Mouse (Mus musculus) hindbrain, embryonic 11.5 days (tissue): ENCODE results near the gene Rccd1. TPM values are rescaled to one million over a fixed set of nuclear protein-coding genes. Genes with fewer than 3 reads are reported as not detected.

ENCODE experiments used
- ATAC-seq: fragments of 200-750 bp; cut with Nextera tagmentation; 2 replicates; pipeline ENCODE4 v1.8.0; 2017; ENCODE audit warnings: mild to moderate bottlenecking, moderate TSS enrichment, moderate library complexity; ENCODE audit not compliant: low FRiP score
- DNase-seq: peaks from one replicate; pipeline ENCODE4 v3.0.0-alpha.2; 2015; ENCODE audit warnings: low spot score
- H3K27ac ChIP-seq: fragments of 300-500 bp; sonication (generic); 2 replicates; pipeline ENCODE4 v1.5.1; 2014; ENCODE audit warnings: mild to moderate bottlenecking, low read depth, low read length
- H3K27me3 ChIP-seq: fragments of 300-500 bp; sonication (generic); 2 replicates; pipeline ENCODE4 v1.6.1; 2014; ENCODE audit warnings: mild to moderate bottlenecking, low read length, moderate library complexity, mixed read lengths; ENCODE audit not compliant: control insufficient read depth, insufficient read depth
- H3K36me3 ChIP-seq: fragments of 300-500 bp; sonication (generic); 2 replicates; pipeline ENCODE4 v1.6.1; 2014; ENCODE audit warnings: mild to moderate bottlenecking, low read length, moderate library complexity, mixed read lengths; ENCODE audit not compliant: control insufficient read depth, insufficient read depth
- H3K4me1 ChIP-seq: fragments of 300-500 bp; sonication (generic); replicated peaks from 2 replicates; pipeline ENCODE4 v1.6.1; 2014; ENCODE audit warnings: low read length, mixed read lengths; ENCODE audit not compliant: control insufficient read depth, insufficient read depth
- H3K4me2 ChIP-seq: fragments of 300-500 bp; sonication (generic); replicated peaks from 2 replicates; pipeline ENCODE4 v1.6.1; 2014; ENCODE audit warnings: mild to moderate bottlenecking, low read depth, low read length
- H3K4me3 ChIP-seq: fragments of 300-500 bp; sonication (generic); 2 replicates; pipeline ENCODE4 v1.5.1; 2014; ENCODE audit warnings: low read depth, low read length
- H3K9ac ChIP-seq: fragments of 300-500 bp; sonication (generic); 2 replicates; pipeline ENCODE4 v1.6.1; 2014; ENCODE audit warnings: low read depth, low read length
- H3K9me3 ChIP-seq: fragments of 300-500 bp; sonication (generic); 2 replicates; pipeline ENCODE4 v1.6.1; 2016; ENCODE audit warnings: low read length; ENCODE audit not compliant: control insufficient read depth
- WGBS: fragments of 180-500 bp; shearing (Covaris S2); extraction: QIAGEN DNeasy Blood & Tissue Kit; methylation state at CpG from one replicate; pipeline ENCODE4 v1.1.7; 2014; 5-methylcytosine and 5-hydroxymethylcytosine counted together
- polyA plus RNA-seq: library from polyadenylated mRNA; unstranded; fragments of >200 nt; fragmentation: Nextera tagmentation; extraction: Ambion mirVana; gene quantifications from 2 replicates; pipeline ENCODE4 v1.2.1, GENCODE M21; 2014

Rccd1 gene
- polyA plus RNA-seq, 1 experiment from 2014 or later: 11.7 TPM

GRCm38 (mm10) chr7:80369461-80369860 is 45.2 kb upstream of the Rccd1 start:
- Histone ChIP-seq H3K9me3 (no peaks in the 10 kb centered on the region), H3K9ac (no peak overlapping the region), H3K4me3 (no peak overlapping the region), H3K36me3 (peaks cover 7% of the 10 kb centered on the region; the same call in 1 of the 2 replicates), H3K4me2 (no peak overlapping the region), H3K27ac (no peak overlapping the region), H3K27me3 (no peaks in the 10 kb centered on the region), H3K4me1 (no peaks in the 10 kb centered on the region)
- ATAC-seq (no peak), DNase-seq (no peak)
- 72% methylated on average over 5 of the region's 5 CpGs for WGBS

- H3K4me1 ChIP-seq: no peaks in the 10 kb centered on the region
- H3K27ac ChIP-seq: no peak overlapping the region
- DNase-seq: no peak
- no peaks in the 10 kb centered on the region for H3K9me3 ChIP-seq
- ATAC-seq: no peak
- 87% methylated on average over 20 of the region's 20 CpGs for WGBS
- H3K27me3 ChIP-seq: no peaks in the 10 kb centered on the region
- H3K4me2 ChIP-seq: no peak overlapping the region
- H3K4me3 ChIP-seq: no peak overlapping the region
- peaks cover 7% of the 10 kb centered on the region; the same call in 1 of the 2 replicates for H3K36me3 ChIP-seq
- H3K9ac ChIP-seq: no peak overlapping the region
Observed at GRCm38 (mm10) chr7:80368635-80369421, 44.6 kb upstream of the Rccd1 start.

- H3K4me3 ChIP-seq: no peak overlapping the region
- 88% methylated on average over 9 of the region's 9 CpGs for WGBS
- H3K4me2 ChIP-seq: no peak overlapping the region
- H3K27me3 ChIP-seq: no peaks in the 10 kb centered on the region
- no peak overlapping the region for H3K9ac ChIP-seq
- H3K36me3 ChIP-seq: peaks cover 9% of the 10 kb centered on the region; the same call in 1 of the 2 replicates
- no peaks in the 10 kb centered on the region for H3K4me1 ChIP-seq
- H3K27ac ChIP-seq: no peak overlapping the region
- ATAC-seq (no peak), DNase-seq (no peak)
- H3K9me3 ChIP-seq: no peaks in the 10 kb centered on the region
Observed at GRCm38 (mm10) chr7:80368009-80368408, 43.8 kb upstream of the Rccd1 start.

GRCm38 (mm10) chr7:80367232-80367631 is 43.0 kb upstream of the Rccd1 start:
- H3K4me3 ChIP-seq: no peak overlapping the region
- H3K27ac ChIP-seq: no peak overlapping the region
- ATAC-seq (no peak), DNase-seq (no peak)
- no peaks in the 10 kb centered on the region for H3K27me3 ChIP-seq
- no peaks in the 10 kb centered on the region for H3K9me3 ChIP-seq
- H3K36me3 ChIP-seq: peaks cover 9% of the 10 kb centered on the region; the same call in 1 of the 2 replicates
- no peak overlapping the region for H3K4me2 ChIP-seq
- no peak overlapping the region for H3K9ac ChIP-seq
- no peaks in the 10 kb centered on the region for H3K4me1 ChIP-seq
- 100% methylated on average over 7 of the region's 7 CpGs for WGBS

GRCm38 (mm10) chr7:80365759-80366158 is 41.5 kb upstream of the Rccd1 start:
- Histone ChIP-seq H3K4me1 (no peaks in the 10 kb centered on the region), H3K27me3 (no peaks in the 10 kb centered on the region), H3K4me2 (no peak overlapping the region), H3K9me3 (no peaks in the 10 kb centered on the region), H3K9ac (no peak overlapping the region), H3K36me3 (peaks cover 9% of the 10 kb centered on the region; the same call in 1 of the 2 replicates), H3K4me3 (no peak overlapping the region), H3K27ac (no peak overlapping the region)
- 87% methylated on average over 2 of the region's 2 CpGs for WGBS
- ATAC-seq: no peak
- DNase-seq: no peak

- H3K36me3 ChIP-seq: peaks cover 8% of the 10 kb centered on the region; the same call in 1 of the 2 replicates
- no peaks in the 10 kb centered on the region for H3K27me3 ChIP-seq
- WGBS: 84% methylated on average over 3 of the region's 3 CpGs
- no peak overlapping the region for H3K4me3 ChIP-seq
- H3K9me3 ChIP-seq: no peaks in the 10 kb centered on the region
- no peak overlapping the region for H3K4me2 ChIP-seq
- no peak overlapping the region for H3K27ac ChIP-seq
- ATAC-seq: no peak
- no peaks in the 10 kb centered on the region; the same call in none of the 2 replicates for H3K4me1 ChIP-seq
- no peak for DNase-seq
- no peak overlapping the region for H3K9ac ChIP-seq
Observed at GRCm38 (mm10) chr7:80360435-80360834, 36.2 kb upstream of the Rccd1 start.

GRCm38 (mm10) chr7:80358039-80358438 is 33.8 kb upstream of the Rccd1 start:
- H3K27me3 ChIP-seq: no peaks in the 10 kb centered on the region
- no peak overlapping the region for H3K4me3 ChIP-seq
- H3K27ac ChIP-seq: no peak overlapping the region
- ATAC-seq (no peak), DNase-seq (no peak)
- no peak overlapping the region for H3K4me2 ChIP-seq
- no peak overlapping the region for H3K9ac ChIP-seq
- 78% methylated on average over 4 of the region's 4 CpGs for WGBS
- H3K36me3 ChIP-seq: peaks cover 6% of the 10 kb centered on the region; the same call in 1 of the 2 replicates
- H3K9me3 ChIP-seq: no peaks in the 10 kb centered on the region
- H3K4me1 ChIP-seq: no peaks in the 10 kb centered on the region; the same call in none of the 2 replicates

GRCm38 (mm10) chr7:80357156-80357555 is 32.9 kb upstream of the Rccd1 start:
- Histone ChIP-seq H3K4me2 (no peak overlapping the region), H3K4me1 (no peaks in the 10 kb centered on the region; the same call in none of the 2 replicates), H3K9me3 (no peaks in the 10 kb centered on the region), H3K36me3 (peaks cover 6% of the 10 kb centered on the region; the same call in 1 of the 2 replicates), H3K4me3 (no peak overlapping the region), H3K27me3 (no peaks in the 10 kb centered on the region), H3K27ac (no peak overlapping the region), H3K9ac (peak overlapping the region; percentile 28; the same call in 1 of the 2 replicates)
- peak; percentile 30; the same call in 1 of the 2 replicates for ATAC-seq
- 34% methylated on average over 8 of the region's 8 CpGs for WGBS
- no peak for DNase-seq

- 88% methylated on average over 13 of the region's 13 CpGs for WGBS
- Histone ChIP-seq H3K4me2 (no peak overlapping the region), H3K27ac (no peak overlapping the region), H3K27me3 (no peaks in the 10 kb centered on the region), H3K9me3 (no peaks in the 10 kb centered on the region), H3K4me1 (no peaks in the 10 kb centered on the region; the same call in none of the 2 replicates), H3K36me3 (peaks cover 9% of the 10 kb centered on the region; the same call in 1 of the 2 replicates), H3K9ac (no peak overlapping the region; the same call in 1 of the 2 replicates), H3K4me3 (no peak overlapping the region)
- DNase-seq: no peak
- no peak for ATAC-seq
Observed at GRCm38 (mm10) chr7:80356351-80356750, 32.1 kb upstream of the Rccd1 start.
